ENCODE assay signal across 8 mouse cellular contexts in the genomic region with DNA sequence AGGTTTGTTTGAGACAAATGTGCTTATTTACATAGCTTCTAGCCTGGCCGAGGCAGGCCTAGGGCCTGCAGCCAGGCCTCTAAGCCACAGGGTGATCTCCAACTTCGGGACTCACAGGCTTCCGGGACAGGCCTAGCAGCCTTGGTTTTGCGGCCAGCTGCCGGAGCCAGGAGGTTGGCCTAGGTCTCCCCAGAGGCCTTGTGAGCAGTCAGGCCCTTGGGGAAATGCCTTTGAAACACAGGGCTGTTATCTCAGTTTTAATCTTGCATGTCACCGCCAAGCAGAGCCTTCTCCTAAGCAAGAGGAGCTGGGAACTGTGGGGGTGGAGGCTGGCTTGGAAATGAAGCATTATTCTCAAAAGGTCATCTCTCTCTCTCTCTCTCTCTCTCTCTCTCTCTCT.
DNase-seq lines count a peak whose midpoint lies in the region; ATAC-seq lines count a peak whose summit lies in the region.

No protein-coding gene starts in this region.

- no peak for ATAC-seq in forebrain, embryonic 12.5 days (ENCODE audit: low FRiP score)
- ATAC-seq in intestine, embryonic 16.5 days = no peak
- ATAC-seq in liver, embryonic 16.5 days (ENCODE audit: low read depth) = 0 out of 2 replicates have a peak, but pooled peaks have one; percentile 12

- H3K4me1 ChIP-seq in forebrain, embryonic 10.5 days = peaks cover 28% of the 10 kb centered on the region
- H3K4me1 ChIP-seq in forebrain, embryonic 12.5 days = peaks cover 14% of the 10 kb centered on the region
- H3K4me1 ChIP-seq in intestine, embryonic 16.5 days (ENCODE audit: control insufficient read depth, insufficient read depth, low read length) = peaks cover 20% of the 10 kb centered on the region
- peaks cover 8% of the 10 kb centered on the region for H3K4me1 ChIP-seq in liver, embryonic 16.5 days (ENCODE audit: control insufficient read depth, low read depth, low read length)

- H3K4me2 ChIP-seq in forebrain, embryonic 12.5 days = no peak overlapping the region
- no peak overlapping the region for H3K4me2 ChIP-seq in intestine, embryonic 16.5 days (ENCODE audit: low read depth, low read length)
- no peak overlapping the region for H3K4me2 ChIP-seq in liver, embryonic 16.5 days (ENCODE audit: low read depth, low read length)

- no peak overlapping the region for H3K9ac ChIP-seq in forebrain, embryonic 12.5 days
- H3K9ac ChIP-seq in intestine, embryonic 16.5 days (ENCODE audit: low read depth, low read length) = peak overlapping the region; percentile 30; the same call in 1 of the 2 replicates
- H3K9ac ChIP-seq in liver, embryonic 16.5 days (ENCODE audit: low read depth, low read length) = no peak overlapping the region

- no peak overlapping the region for H3K4me3 ChIP-seq in forebrain, embryonic 10.5 days
- no peak overlapping the region for H3K4me3 ChIP-seq in forebrain, embryonic 12.5 days (replicated peaks)
- no peak overlapping the region for H3K4me3 ChIP-seq in intestine, embryonic 16.5 days (ENCODE audit: low read length)
- no peak overlapping the region for H3K4me3 ChIP-seq in liver, embryonic 16.5 days (ENCODE audit: low read depth, low read length)

- WGBS in forebrain, embryonic 10.5 days = 51% methylated on average over 6 of the region's 6 CpGs
- 58% methylated on average over 6 of the region's 6 CpGs for WGBS in forebrain, embryonic 12.5 days
- WGBS in intestine, embryonic 16.5 days = 37% methylated on average over 6 of the region's 6 CpGs
- 18% methylated on average over 6 of the region's 6 CpGs for WGBS in liver, embryonic 16.5 days (ENCODE audit: insufficient replicate concordance)

- H3K27me3 ChIP-seq in forebrain, embryonic 10.5 days (ENCODE audit: poor library complexity, severe bottlenecking) = no peaks in the 10 kb centered on the region
- no peaks in the 10 kb centered on the region for H3K27me3 ChIP-seq in forebrain, embryonic 12.5 days
- H3K27me3 ChIP-seq in intestine, embryonic 16.5 days (replicated peaks; ENCODE audit: control insufficient read depth, insufficient read depth, low read length) = no peaks in the 10 kb centered on the region
- H3K27me3 ChIP-seq in liver, embryonic 16.5 days (ENCODE audit: control insufficient read depth, insufficient read depth, low read depth, low read length) = no peaks in the 10 kb centered on the region

- H3K27ac ChIP-seq in forebrain, embryonic 10.5 days = peak overlapping the region; percentile 72
- no peak overlapping the region for H3K27ac ChIP-seq in forebrain, embryonic 12.5 days
- peak overlapping the region; percentile 69; the same call in 1 of the 2 replicates for H3K27ac ChIP-seq in intestine, embryonic 16.5 days (ENCODE audit: low read length)
- no peak overlapping the region for H3K27ac ChIP-seq in liver, embryonic 16.5 days (ENCODE audit: low read length)

- H3K9me3 ChIP-seq in forebrain, embryonic 10.5 days = no peaks in the 10 kb centered on the region
- no peaks in the 10 kb centered on the region for H3K9me3 ChIP-seq in forebrain, embryonic 12.5 days
- H3K9me3 ChIP-seq in intestine, embryonic 16.5 days (ENCODE audit: control insufficient read depth, low read length) = no peaks in the 10 kb centered on the region
- H3K9me3 ChIP-seq in liver, embryonic 16.5 days (replicated peaks; ENCODE audit: control insufficient read depth, low read length) = no peaks in the 10 kb centered on the region

- DNase-seq in forebrain, embryonic 10.5 days (ENCODE audit: extremely low spot score, low spot score) = no peak
- DNase-seq in adrenal gland, postnatal 14 days = peak; percentile 93
- DNase-seq in gastrocnemius, postnatal 25 days = peak; percentile 79
- peak; percentile 38 for DNase-seq in ovary, postnatal 10 days (ENCODE audit: low spot score)
- peak; percentile 66 for DNase-seq in yolk sac, embryonic 10.5 days (ENCODE audit: low spot score)

- no peaks in the 10 kb centered on the region for H3K36me3 ChIP-seq in forebrain, embryonic 10.5 days (replicated peaks)
- no peaks in the 10 kb centered on the region for H3K36me3 ChIP-seq in forebrain, embryonic 12.5 days (replicated peaks)
- H3K36me3 ChIP-seq in intestine, embryonic 16.5 days (ENCODE audit: control insufficient read depth, insufficient read depth, low read length) = no peaks in the 10 kb centered on the region
- no peaks in the 10 kb centered on the region for H3K36me3 ChIP-seq in liver, embryonic 16.5 days (ENCODE audit: control insufficient read depth, insufficient read depth)

Comparison
In these comparisons a context has a peak if more than half of its experiments do, and no peak if none do; other contexts are left out.
1. H3K27ac ChIP-seq: peak in forebrain, embryonic 10.5 days (single experiment) and intestine, embryonic 16.5 days (single experiment); none in forebrain, embryonic 12.5 days (single experiment) and liver, embryonic 16.5 days (single experiment).